Mouse (Mus musculus): ENCODE results near the gene Haus4. TPM values are rescaled to one million over a fixed set of nuclear protein-coding genes. Genes with fewer than 3 reads are reported as not detected.

Haus4 gene
- total RNA-seq (2015), result 62.1 and 62.7 TPM in 2 replicates
- 90.7 and 94.0 TPM in 2 replicates for total RNA-seq (2017)

DNA sequence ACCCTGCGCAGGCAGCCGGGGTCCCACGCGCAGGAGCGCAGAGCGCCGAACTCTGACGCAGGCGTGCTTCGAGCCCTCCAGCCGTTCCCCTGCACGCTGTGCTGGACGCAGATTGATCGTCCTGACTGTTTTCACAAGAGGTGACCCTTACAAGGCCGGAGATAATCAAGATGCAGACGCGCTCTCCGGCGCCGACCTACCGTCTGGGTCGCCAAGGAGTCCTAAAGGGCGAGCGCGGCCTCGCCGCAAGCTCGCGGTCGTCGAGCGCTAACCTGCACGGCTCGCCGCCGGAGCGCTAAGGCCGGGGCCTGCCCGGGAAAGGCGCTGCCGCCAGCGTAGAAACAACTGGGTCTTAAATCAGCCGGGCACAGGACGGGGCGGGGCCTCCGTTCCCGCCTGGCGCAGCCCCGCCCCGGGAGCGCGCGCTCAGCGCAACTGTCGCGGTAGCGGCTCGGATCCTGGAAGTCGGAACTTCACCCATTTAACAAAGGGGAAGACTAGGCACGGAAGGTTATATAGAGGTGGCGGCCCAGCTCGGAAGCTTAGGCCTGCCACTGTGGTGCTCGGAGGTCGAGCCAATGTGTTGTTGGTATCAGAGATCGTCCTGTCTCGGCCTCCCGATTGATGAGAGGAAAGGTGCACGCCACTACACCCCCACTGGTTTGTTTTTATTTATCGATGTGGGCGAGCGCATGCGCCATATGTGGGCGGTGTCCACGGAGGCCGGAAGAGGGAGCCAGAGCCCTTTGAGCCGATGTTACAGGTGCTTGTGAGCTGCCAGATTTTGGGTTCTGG is at the start of gene Haus4:
Gene Haus4 (minus strand): TSS at position 642 of the 795 bp plus-strand sequence.
- peak; percentile 87 for ATAC-seq (replicated peaks; ENCODE audit: poor library complexity)

DNA sequence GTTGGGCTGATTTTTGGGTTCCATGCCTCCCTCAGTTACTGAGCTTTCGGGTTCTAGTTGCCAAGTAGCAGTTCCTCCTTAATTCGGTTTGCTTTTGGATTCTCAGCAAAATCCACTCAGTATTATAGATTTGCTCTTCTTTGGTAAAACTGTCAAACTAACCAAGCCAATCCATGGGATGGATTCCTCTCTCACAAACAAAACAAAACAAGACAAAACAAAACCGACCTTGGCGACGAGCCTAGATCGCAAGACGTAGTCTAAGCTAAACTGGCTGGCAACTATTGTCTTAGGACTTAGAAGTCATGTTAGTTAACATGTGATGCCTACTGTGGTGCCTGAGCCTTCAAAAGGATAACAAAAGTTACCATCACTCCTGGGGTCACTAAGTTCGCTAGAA is 49.3 kb upstream of the Haus4 start:
- ATAC-seq (replicated peaks; ENCODE audit: poor library complexity), result no peak

DNA sequence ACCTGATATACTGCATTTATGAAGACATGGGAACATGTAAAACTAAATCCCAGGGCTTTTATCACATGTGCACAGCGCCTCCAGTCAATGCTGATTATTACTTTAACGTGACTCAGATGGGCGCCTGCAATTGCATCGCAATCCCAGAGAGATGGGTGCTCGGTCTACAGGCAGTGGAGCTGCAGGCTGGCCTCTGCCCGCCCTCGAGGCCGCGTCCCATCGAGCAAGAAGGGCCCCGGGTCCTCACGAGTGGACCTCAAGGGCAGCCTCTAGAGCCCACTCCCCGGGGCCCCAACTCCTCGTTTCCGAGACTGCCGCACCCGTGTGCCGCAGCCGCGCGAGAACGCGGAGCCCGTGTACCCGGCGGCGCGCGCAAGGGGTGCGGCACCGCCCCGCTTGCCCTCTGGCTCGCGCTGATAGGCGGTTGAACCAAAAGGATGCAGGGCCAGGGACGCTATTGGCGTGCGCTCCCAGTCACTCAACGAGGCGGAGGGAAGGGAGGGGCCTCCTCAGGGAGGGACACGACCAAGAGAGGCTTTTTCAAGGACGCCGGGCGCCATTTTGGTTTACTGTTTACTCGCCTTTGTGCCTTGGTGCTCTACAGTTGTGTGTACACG is 48.7 kb upstream of the Haus4 start:
- ATAC-seq (replicated peaks; ENCODE audit: poor library complexity), result peak; percentile 97

DNA sequence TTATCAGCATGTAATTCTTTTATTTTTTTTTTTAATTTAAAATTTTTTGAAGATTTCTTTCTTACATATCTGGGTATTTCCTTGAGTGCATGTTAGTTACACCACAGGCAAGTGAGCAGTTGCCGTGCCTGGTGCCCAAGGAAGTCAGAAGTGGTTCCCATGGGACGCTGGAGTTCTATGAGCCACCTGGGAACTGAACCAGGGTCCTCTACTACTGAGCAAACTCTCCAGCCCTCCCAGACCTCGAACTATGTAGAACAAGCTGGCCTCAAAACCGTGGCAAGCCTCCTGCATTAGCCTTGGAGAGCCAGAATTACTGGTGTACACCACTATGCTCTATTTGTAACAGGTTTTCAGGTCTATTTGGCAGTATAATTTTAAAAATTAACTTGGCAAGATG is 48.2 kb upstream of the Haus4 start:
- 0 out of 2 replicates have a peak, but pooled peaks have one; percentile 0 for ATAC-seq (replicated peaks; ENCODE audit: poor library complexity)

DNA sequence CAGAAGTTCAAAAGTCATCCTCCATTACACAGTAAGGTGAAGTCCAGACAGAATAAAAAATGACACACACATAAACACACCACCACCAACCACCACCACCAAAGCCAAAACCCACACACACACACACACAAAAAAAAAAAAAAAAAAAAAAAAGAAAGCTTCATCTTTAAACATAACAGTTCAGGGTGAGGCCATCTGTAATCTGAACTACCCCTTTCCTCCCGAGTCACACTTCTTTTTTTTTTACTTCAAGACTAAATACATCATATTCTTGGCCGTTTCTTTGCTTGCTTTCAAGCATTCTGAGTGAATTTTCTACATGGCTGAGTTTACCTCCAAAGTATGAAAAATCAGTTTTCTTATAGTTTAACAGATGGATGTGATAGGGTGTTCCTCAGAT is 47.2 kb upstream of the Haus4 start:
- no peak for ATAC-seq (replicated peaks; ENCODE audit: poor library complexity)

DNA sequence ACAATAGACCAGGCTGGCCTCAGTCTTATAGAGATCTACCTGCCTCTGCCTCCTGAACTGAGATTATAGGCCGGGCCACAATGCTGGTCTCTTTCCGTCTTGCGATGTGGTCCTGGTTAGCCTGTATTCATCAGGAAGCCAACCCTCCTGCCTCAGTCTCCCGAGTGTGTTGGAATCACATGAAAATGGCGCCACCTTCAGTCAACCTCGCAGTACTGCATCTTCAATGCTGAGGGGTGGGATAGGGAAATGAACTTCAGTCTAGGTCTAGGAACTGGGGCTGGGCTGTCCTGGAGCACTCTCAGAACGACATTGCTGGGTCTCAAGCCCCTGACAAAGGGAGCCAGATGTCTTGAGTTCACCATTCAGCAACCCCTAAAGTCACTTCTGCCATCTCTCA is 42.7 kb upstream of the Haus4 start:
- ATAC-seq (replicated peaks; ENCODE audit: poor library complexity), result 0 out of 2 replicates have a peak, but pooled peaks have one; percentile 46

DNA sequence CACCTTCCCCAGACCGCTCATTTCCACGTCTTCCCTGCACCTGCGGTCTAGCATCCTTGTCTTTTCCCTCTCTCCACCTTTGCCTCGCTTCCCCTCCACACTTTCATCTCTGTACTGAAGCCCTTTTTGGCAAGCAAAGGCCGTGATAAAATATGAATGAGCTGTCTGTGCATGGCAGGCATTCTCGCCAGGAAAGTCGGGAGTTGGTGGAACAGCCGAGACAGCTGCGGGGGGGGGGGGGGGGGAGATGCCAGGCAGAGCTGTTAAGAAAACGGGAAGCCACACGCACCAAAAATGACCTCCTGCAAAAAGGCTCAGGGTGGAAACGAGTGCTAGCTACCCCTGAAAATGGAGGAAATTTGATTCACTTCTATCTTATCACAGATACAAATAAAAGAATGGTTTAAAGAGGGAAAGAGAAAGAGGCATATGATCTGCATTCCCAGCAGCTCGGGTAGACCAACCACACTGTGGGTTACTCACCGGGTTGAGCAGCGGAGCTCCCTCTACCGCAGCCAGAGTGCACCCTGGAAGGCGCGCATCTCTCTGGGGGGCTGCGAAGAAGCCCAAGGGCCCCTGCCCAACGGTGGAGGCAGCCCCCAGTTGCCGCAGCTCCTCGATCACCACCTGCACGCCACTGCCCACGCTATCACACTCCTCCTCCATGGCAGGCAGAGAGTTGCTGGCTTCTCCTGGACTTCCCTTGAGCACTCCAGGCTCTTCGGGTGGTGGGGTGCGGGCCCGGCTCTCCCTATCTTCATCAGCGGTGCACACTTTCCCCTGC is 40.4 kb upstream of the Haus4 start:
- no peak for ATAC-seq (replicated peaks; ENCODE audit: poor library complexity)

DNA sequence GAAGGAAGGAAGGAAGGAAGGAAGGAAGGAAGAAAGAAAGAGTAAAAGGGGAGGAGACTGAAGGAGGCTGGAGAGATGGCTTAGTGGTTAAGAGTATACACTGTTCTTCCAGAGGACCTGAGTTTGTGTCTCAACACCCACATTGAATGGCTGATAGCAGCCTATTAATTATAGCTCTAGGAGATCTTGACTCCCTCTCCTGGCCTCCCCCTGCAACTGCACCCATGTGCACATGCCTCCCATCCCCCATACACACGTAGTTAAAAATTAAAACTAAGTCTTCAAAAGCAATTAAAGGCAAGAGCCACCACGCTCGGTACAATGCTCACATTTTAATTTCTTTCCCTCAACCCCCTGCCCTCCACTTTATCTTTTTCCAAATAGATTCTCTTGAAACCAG is 39.6 kb upstream of the Haus4 start:
- ATAC-seq (replicated peaks; ENCODE audit: poor library complexity), result peak; percentile 59

DNA sequence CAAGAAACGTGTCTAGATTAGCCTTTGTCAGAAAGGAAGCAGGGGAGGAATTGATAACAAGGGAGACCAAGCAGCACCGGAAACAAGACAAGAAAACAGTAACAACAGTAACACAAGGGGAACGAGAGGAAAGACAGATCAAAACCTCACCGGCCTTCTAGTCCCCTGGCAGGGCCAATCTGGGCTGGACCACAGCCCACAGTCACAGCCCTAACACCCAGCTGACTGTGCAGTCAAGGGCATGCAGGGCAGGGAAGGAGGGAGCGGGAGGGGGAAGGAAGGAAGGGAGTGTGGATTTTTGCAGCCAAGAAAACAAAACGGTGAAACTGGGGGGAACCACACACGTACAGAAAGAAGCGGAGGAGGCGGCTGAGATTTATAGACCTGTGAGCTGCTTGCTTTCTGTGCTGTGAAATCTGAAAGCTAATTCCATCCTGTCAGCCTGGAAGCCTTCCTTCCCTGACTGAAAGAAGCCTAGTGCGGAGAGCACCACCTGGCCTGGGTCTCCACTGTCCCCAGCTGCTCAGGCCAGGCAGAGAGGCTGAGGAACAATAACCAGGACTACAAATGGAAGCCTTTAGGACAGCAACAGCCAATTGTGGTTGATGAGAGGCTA is 38.0 kb upstream of the Haus4 start:
- ATAC-seq (replicated peaks; ENCODE audit: poor library complexity), result peak; percentile 86

DNA sequence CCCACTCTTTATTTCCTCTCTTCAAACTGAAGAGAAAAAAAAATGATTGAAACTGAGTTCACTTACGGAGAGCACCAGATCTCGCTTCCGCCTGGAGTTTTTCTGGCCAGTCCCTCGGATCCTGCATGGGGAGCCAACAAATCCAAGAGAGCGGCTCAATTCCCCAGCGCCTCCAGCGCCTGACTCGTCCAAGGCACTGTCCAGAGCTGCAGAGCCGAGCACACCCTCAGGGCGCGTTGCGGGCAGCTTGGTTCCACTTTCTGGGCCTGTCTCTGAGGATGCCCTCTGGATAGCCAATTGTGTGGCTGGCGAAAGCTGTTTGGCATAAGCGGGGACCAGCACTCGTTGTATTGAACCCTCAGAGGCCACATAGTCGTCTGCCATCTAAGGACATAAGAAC is 36.6 kb upstream of the Haus4 start:
- no peak for ATAC-seq (replicated peaks; ENCODE audit: poor library complexity)

DNA sequence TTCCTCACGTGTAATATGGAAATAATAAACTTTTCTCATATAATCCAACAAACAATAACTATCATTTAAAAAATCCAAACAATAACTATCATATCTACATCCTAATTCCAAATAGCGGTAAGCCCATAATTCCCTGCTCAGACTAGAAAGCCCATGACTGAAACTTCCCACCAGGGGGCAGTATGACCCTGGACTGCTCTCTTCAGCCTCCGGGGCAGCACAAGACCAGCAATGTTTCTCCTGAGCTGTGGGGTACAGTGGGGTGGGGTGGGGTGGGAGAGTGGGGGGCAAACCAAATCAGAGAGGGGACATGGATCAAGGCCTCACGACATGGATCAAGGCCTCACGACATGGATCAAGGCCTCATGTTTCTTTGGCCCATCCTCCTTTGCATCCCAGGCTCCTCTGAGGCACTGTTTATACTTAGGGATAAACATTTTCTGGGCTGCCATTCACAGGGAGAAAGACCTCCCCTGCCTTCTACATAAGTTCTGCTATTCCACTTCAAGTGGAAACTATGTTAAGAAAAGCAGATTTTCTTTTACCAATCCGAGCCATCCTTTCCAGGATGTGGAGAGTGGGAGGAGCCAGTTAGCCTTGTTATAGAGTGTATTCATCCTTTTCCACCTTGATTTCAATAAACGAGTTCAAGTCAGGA is 29.4 kb upstream of the Haus4 start:
- ATAC-seq (replicated peaks; ENCODE audit: poor library complexity), result peak; percentile 84

DNA sequence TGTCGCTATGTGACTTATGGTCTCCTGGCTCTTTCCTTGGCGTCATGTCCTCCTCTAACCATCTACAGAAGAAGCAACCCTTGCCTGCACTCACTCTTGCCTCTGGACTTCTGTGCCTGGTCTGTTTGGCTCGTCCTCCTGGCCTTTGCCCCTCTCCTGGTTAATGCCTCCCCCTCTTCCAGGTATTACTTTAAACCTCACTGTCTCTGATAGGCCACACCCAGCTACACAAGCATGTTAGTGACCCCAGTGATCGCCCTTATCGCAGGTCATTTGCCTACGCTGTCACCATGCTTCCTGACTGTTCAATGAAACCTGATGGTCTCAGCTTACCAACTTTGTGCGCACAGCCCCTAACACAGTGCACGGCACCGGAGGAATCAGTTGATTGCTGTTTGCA is 28.1 kb upstream of the Haus4 start:
- no peak for ATAC-seq (replicated peaks; ENCODE audit: poor library complexity)

DNA sequence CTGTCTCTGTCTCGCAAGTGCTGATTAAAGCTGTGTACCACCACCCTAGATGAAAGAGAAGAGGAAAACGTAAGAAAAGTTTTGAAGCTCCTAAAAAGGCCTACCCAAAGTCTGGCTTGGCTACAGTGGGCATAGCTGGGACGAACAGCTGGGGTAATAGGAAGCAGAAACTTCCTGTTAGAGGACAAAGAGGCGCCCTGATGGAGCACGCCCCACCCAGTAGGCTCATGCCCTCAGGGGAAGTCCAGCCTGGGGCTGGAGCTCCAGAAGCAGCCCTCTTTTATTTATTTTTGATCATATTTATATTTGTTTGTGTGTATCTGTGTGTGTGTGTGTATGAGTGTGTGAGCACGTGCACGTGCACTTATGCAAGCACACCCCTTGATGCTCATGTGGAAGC is 25.2 kb upstream of the Haus4 start:
- 0 out of 2 replicates have a peak, but pooled peaks have one; percentile 30 for ATAC-seq (replicated peaks; ENCODE audit: poor library complexity)

DNA sequence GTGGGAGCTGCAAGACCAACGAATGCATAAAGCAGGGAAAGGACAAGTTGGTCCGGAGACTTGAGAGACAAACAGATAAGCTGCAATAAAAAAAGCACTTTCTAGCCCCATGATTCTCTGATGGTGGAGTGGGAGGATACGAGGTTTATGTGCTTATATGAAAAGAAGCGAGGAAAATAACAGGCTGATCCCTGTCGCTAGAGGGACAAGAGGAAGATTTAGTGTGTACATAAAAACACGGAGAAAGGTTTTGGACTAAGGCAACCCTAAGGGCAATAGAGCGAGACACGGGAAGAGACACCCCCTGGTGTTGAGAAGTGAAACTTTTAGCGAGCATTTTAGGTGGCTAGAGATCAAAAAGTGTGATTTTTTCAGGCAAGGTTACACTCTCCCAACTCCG is 23.6 kb upstream of the Haus4 start:
- peak; percentile 79 for ATAC-seq (replicated peaks; ENCODE audit: poor library complexity)

DNA sequence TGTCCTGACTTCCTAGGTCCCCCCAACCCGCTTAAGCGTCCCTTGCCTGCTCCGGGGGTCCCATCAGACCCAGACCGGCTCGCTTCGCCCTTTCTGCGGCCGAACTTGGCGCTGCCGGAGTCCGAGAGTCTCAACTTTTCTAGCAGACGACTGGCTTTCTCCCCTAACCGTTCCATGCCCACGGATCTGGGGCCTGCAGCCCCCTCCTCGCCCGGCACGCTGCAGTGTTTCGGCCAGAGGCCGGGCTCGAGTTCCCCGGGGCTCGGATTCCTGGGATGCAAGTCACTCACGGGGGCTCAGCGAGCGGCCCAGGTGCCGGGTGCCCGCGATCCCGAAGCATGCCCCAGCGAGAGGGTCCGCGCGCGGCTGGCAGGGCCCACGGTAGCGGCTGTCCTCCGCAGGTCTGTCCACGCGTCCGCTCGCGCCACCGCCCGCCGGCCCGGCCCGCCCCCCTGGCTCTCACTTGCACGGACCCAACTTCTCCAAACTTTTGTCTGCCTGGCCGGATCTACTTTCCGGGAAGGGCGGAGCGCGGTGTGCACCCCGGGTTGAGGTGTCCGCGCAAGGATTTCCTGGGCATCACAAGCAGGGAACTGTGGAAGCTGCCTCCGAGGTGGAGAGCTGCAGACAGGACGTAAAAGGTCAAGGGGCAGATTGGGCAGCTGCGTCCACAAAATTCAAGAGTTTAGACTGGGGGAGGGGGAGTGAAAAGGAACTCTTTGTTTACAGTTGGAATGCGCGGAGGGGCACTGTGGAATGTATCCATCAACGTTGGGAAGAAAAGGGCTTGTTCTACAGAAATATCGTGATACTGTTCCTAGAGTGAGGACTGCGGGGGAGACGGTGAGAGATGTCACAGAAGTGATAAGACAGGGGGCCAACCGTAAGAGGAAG is 22.9 kb upstream of the Haus4 start, which contains the start of gene Ajuba:
Gene Ajuba (minus strand): TSS at position 470 of the 894 bp plus-strand sequence.
- peak; percentile 69 for ATAC-seq (replicated peaks; ENCODE audit: poor library complexity)

DNA sequence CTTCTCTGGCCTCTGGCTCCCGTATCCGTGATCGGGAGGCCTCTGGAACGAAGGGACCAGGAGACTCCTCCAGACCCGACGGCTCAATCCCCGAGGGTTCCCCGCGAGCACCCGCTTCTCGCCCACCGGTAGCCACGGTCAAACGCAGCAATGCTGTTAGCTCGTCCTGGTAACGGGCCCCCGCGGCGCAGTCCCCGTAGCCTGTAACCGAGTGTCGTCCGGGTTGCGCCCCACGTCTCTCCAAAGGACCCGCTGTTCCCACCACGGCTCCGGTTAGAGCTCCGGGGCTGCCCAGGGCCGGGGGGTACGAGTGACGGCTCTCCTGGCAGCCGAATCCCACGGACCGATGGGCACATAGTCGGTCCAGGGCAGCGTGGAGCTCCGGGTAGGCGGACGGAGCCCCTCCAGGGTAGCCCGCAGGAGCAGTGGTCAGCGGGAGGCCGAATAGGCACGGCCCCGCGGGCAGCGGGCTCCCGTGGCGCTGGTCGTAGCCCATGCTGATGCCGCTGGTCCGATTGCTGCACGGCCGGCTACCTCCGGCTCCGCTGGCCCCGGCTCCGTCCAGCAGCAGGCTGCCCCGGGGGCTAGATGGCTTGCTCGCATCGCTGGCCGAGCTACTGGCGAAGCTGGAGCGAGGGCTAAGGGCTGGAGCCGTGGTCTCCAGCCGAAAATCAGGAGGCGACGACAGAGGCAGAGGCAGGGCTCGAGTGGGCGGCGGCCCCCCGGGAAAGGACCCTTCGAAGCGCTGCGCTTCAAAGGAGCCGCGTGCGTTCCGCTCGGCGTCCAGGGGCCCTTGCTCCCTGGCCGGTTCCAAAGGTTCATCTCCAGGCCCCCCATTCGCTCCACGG is 22.0 kb upstream of the Haus4 start:
- no peak for ATAC-seq (replicated peaks; ENCODE audit: poor library complexity)

DNA sequence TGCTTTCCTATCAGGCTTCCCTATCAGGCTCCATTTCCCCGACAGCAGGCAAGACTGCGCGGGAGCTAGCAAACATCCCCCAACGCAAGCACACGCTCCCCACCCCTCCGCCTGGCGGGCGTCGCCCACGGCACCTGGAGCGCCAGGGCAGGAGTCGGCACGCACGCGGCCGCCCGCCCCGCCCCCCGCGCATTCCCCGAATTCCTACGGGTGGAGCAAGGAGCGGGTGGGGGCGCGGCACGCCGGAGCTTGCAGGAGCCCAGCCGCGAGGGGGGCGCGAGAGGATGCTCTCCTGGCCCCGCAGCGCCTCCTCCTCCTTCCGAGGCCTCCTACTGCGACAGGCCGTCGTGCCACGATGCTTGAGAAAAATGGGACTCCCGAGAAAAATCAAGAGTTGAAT is 21.2 kb upstream of the Haus4 start:
- no peak for ATAC-seq (replicated peaks; ENCODE audit: poor library complexity)

DNA sequence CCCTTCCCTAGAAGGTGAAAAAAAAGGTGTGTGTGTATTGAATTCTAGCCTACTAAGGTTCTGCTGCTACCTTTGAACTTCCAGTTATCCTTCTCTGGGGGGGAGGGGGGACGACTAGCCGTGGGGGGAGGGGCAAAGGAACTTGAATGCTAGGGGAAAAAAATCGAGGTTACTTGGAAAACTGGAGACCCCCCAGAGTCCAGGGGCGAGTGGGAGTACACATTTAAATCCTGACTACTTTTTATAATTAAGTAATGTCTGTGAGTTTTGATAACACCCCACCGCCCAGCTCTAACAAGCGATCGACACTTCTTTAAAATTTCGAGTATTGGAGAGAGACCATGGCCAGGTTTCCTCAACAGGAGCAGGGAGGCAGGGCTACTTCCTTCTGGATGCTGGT is 20.6 kb upstream of the Haus4 start:
- ATAC-seq (replicated peaks; ENCODE audit: poor library complexity), result no peak

DNA sequence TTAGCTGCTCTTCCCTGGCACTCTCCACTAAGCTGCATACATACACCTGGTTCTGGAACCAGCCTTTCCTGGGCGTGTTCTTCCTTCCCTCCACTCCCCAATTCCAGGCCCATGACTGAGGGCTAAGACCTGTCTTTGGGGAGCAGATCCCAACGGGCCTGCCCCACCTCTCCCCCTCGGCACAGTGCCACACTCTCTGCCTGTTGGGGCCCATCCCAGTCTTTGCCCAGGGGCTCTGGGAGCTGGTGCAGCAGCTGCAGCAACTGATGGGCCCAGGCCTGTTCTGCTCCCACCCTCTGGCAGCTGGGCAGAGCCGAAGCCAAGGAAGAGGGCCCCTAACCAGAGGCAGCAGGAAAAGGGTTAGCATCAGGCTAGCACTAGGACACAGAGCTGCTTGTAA is 19.8 kb upstream of the Haus4 start:
- ATAC-seq (replicated peaks; ENCODE audit: poor library complexity), result no peak

Data from megakaryocyte progenitor cell, adult 5-6 weeks (primary cell).